Mouse (Mus musculus): ENCODE measurements at regions not wholly inside any gene's neighbourhood (a gene's known extent, or its start where the extent isn't known, plus 50 kb on each side); places are given as distances from the start of the nearest gene placed in this dataset.

- H3K4me3 ChIP-seq (ENCODE audit: low read depth, low read length), result no peak overlapping the region
- no peak for DNase-seq (ENCODE audit: low spot score)
- no peaks in the 10 kb centered on the region for H3K36me3 ChIP-seq (ENCODE audit: control insufficient read depth, insufficient read depth, low read length)
- no peak for ATAC-seq (ENCODE audit: low FRiP score, low TSS enrichment)
- no peak overlapping the region for H3K27ac ChIP-seq (replicated peaks)
- TF ChIP-seq CTCF (IDR thresholded peaks at IDR 0.05; ENCODE audit: low read depth), result no peak
- no peak for TF ChIP-seq EP300 (optimal IDR thresholded peaks at IDR 0.05)
- no peaks in the 10 kb centered on the region for H3K4me1 ChIP-seq (replicated peaks; ENCODE audit: control insufficient read depth, insufficient read depth)
- 80% methylated on average over 1 of the region's 1 CpGs for WGBS
- no peaks in the 10 kb centered on the region for H3K9me3 ChIP-seq (ENCODE audit: control insufficient read depth, low read length)
- H3K9ac ChIP-seq (ENCODE audit: low read length), result no peak overlapping the region
- no peak overlapping the region for H3K4me2 ChIP-seq (replicated peaks; ENCODE audit: low read depth)
- no peaks in the 10 kb centered on the region for H3K27me3 ChIP-seq (ENCODE audit: control insufficient read depth, insufficient read depth, low read length)
These were observed 221.3 kb upstream of the Kcnh7 start for GRCm38 (mm10) chr2:63405405-63405804.

All from stomach, postnatal 0 days (tissue).